Mouse (Mus musculus) stomach, postnatal 0 days (tissue): ENCODE data around the gene 1700093K21Rik.
"Not testable (repeated sequence)": the region's sequence is repeated elsewhere in the genome, so short reads cannot be mapped to it uniquely, and the experiment has no call there.

Experiments used
- CTCF ChIP-seq: IDR thresholded peaks from 2 replicates; pipeline ENCODE4 v1.5.1; 2016; ENCODE audit warnings: antibody characterized with exemption, low read depth, mild to moderate bottlenecking, moderate library complexity
- EP300 ChIP-seq: optimal IDR thresholded peaks from 2 replicates; pipeline ENCODE3; 2016; ENCODE audit warnings: antibody characterized with exemption

DNA sequence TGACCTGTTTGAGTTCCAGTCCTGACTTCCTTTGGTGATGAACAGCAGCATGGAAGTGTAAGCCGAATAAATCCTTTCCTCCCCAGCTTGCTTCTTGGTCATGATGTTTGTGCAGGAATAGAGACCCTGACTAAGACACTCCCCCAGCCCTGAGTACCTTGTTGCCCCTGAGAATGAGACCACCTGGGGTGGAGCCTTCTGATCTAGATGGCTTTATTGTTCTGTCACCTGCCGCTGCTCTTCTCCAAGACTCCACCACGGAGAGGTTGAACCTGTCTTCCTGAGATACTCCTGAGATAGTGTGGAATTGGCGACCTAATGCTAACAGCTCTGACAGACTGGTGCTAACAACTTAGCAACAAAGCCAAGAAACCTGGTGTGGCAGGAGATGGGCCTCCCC, 6.2 kb downstream of the 1700093K21Rik start:
- not testable (repeated sequence) for TF ChIP-seq CTCF, EP300
